26 mouse cellular contexts compared by ENCODE assay signal in the genomic region with DNA sequence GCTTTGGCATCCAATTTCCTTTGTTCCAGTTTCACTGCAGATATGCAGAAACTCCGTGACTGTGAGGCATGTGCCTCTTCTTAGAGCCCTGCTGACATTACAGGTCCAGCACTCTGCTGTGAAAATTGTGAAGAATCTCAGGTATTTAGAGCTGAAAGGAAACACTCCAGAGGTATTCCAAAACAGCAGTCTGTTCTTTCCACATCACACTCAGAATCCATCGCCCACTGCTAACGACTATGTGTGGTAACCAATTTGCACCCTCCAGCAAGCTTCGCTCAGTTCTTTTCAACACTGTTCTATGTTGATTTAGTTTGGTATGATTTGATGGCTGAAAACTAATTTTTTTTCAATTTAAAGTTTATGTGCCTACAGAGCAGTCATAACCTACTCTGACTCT.
"Had no signal": no experiment of that assay in that cellular context is flagged by ENCODE, and none has a peak within 500 bp of the region (broad histone marks: within the 10 kb centered on the region; RNA-seq: fewer than 3 reads in every experiment).

No protein-coding gene starts in this region.

- DNase-seq: gastrocnemius, adult 2 months; gastrocnemius, postnatal 14 days; gastrocnemius, postnatal 36 days; heart, adult 11 months; heart, adult 2 months; heart, postnatal 4 days; kidney, adult 11 months; kidney, adult 2 months; kidney, postnatal 10 days; kidney, postnatal 25 days; kidney, postnatal 4 days; liver; liver, embryonic 13.5 days had no signal

- H3K4me3 ChIP-seq: gastrocnemius, adult 2 months; heart, adult 2 months; heart, embryonic 13.5 days; heart, embryonic 15.5 days; hindbrain, embryonic 10.5 days; hindbrain, embryonic 13.5 days; hindbrain, embryonic 15.5 days; layer of hippocampus, adult 2 months; limb, embryonic 10.5 days; limb, embryonic 12.5 days; liver, embryonic 13.5 days; liver, embryonic 15.5 days had no signal

- H3K27me3 ChIP-seq: heart, embryonic 13.5 days; heart, embryonic 15.5 days; hindbrain, embryonic 13.5 days; hindbrain, embryonic 15.5 days; limb, embryonic 12.5 days; liver, embryonic 13.5 days; liver, embryonic 15.5 days had no signal

- H3K4me2 ChIP-seq: heart, embryonic 11.5 days; heart, embryonic 13.5 days; heart, embryonic 15.5 days; hindbrain, embryonic 13.5 days; hindbrain, embryonic 15.5 days; limb, embryonic 12.5 days; liver, embryonic 11.5 days; liver, embryonic 13.5 days; liver, embryonic 15.5 days had no signal

- H3K27ac ChIP-seq: gastrocnemius, adult 2 months; heart, adult 2 months; heart, embryonic 13.5 days; heart, embryonic 15.5 days; hindbrain, embryonic 10.5 days; hindbrain, embryonic 13.5 days; hindbrain, embryonic 15.5 days; hindbrain, postnatal 0 days; layer of hippocampus, adult 2 months; limb, embryonic 10.5 days; limb, embryonic 12.5 days; liver, embryonic 13.5 days; liver, embryonic 15.5 days had no signal

- ATAC-seq: hindbrain, postnatal 0 days; intestine, embryonic 16.5 days had no signal

- H3K36me3 ChIP-seq: heart, embryonic 13.5 days; heart, embryonic 15.5 days; hindbrain, embryonic 10.5 days; hindbrain, embryonic 13.5 days; hindbrain, embryonic 15.5 days; limb, embryonic 10.5 days; limb, embryonic 12.5 days; liver, embryonic 13.5 days; liver, embryonic 15.5 days had no signal

- H3K9ac ChIP-seq: heart, embryonic 13.5 days; heart, embryonic 15.5 days; hindbrain, embryonic 13.5 days; hindbrain, embryonic 15.5 days; limb, embryonic 12.5 days; liver, embryonic 13.5 days; liver, embryonic 15.5 days had no signal

- H3K4me1 ChIP-seq: heart, embryonic 15.5 days; hindbrain, embryonic 10.5 days; hindbrain, embryonic 13.5 days; hindbrain, embryonic 15.5 days; limb, embryonic 10.5 days; limb, embryonic 12.5 days; liver, embryonic 13.5 days; liver, embryonic 15.5 days had no signal

- H3K9me3 ChIP-seq: heart, embryonic 13.5 days; heart, embryonic 15.5 days; hindbrain, embryonic 10.5 days; hindbrain, embryonic 13.5 days; hindbrain, embryonic 15.5 days; limb, embryonic 10.5 days; limb, embryonic 12.5 days; liver, embryonic 13.5 days; liver, embryonic 15.5 days had no signal
